Mouse (Mus musculus) ovary, adult 18-20 months (tissue): ENCODE measurements at regions not wholly inside any gene's neighbourhood (a gene's known extent, or its start where the extent isn't known, plus 50 kb on each side); places are given as distances from the start of the nearest gene placed in this dataset.
"Not testable (repeated sequence)": the region's sequence is repeated elsewhere in the genome, so short reads cannot be mapped to it uniquely, and the experiment has no call there.

Experiments used
- DNase-seq: peaks from one replicate; pipeline ENCODE4 v3.0.0; 2022; ENCODE audit warnings: low spot score, mixed read lengths

GRCm38 (mm10) chr14:58323164-58323563, 252.8 kb downstream of the Fgf9 start:
- no peak for DNase-seq

DNA sequence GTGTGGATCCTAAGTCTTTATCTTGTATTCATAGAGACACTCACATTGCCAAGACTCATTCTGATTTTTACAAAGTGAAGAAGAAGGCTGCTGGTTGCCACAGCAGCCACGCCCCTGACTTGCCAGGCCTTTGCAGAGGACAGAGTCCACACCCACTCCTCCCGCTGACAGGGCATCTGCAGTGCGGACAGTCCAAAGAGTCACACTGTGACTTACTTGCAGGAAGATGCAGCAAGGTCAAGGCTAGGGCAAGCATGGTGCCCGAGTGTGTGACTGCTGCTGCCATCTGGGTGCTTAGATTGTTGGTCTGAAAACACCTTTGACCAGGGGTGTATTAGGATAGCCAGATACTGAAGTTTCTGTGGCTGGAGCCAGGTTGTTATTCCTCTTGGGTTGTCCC, 252.1 kb downstream of the Fgf9 start:
- DNase-seq: no peak

DNA sequence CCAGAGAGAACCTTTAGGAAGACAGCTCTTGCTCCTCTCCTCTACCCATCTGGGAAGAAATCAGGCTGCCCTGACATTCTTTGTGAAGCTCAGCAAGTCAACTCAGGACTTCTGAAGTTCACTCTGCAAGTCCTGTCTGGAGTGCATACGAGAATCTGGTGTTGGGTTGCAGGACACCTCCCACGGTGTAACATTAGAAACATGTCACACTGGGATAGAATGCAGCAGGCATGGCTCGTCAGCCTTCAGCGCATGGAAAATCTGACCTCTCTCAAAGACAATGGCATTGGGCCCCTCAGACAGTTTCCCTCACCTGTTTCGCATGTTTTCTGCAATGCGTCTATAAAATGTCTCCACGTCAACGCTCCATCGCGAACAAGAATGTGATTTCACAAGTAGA, 251.5 kb downstream of the Fgf9 start:
- DNase-seq: no peak

GRCm38 (mm10) chr14:58321234-58321633, 250.9 kb downstream of the Fgf9 start:
- DNase-seq: no peak

DNA sequence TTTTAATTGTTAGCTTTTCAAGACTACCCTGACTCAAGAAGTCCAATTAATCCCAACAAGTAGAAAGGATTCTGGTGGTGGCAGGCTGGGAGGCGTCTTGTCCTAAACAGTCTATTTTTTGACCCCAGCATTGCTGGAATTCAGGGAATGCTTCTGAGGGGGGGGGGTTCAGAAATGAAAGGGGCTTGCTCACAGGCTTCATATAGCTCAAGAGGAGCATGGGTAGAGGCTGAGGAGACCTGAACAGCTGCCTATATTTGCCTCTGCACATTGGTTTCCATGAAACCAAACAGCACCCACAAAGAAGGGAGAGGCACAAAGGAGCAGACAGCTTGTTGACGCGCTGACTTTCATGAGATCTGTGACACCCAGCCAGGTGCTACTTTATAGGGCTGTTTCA, 247.3 kb downstream of the Fgf9 start:
- DNase-seq: no peak

GRCm38 (mm10) chr14:58317231-58317630, 246.9 kb downstream of the Fgf9 start:
- no peak for DNase-seq

- DNase-seq: no peak
These were observed 237.3 kb downstream of the Fgf9 start for GRCm38 (mm10) chr14:58307695-58308094.

GRCm38 (mm10) chr14:58306832-58307521, 236.6 kb downstream of the Fgf9 start:
- DNase-seq: no peak

- peak; percentile 40 for DNase-seq
These were observed 230.1 kb downstream of the Fgf9 start for GRCm38 (mm10) chr14:58300411-58300887.

DNA sequence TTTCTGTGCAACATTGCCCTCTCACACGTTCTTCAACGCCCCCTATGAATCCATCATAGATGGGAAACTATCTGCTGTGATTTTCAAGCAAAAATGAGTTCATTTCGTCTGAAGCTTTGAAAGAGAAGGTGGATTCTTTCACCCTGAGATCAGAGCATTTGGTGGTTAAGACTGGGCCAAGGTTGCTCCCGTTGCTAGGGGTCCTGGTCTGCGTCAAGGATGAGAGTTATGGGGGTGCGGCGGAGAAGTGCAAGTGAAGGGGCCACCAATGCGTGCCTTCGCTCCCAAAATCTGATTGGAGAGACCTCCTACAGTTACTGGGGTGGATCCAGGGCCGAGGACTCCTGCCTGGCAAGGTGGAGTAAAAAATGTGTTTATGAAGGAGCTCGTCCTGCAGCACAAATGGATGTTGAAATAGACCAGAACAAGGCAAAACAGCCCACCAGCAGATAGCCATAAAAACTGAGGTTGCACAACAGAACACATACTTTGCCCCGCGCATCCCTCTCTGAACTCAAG, 215.7 kb downstream of the Fgf9 start:
- peak; percentile 13 for DNase-seq

DNA sequence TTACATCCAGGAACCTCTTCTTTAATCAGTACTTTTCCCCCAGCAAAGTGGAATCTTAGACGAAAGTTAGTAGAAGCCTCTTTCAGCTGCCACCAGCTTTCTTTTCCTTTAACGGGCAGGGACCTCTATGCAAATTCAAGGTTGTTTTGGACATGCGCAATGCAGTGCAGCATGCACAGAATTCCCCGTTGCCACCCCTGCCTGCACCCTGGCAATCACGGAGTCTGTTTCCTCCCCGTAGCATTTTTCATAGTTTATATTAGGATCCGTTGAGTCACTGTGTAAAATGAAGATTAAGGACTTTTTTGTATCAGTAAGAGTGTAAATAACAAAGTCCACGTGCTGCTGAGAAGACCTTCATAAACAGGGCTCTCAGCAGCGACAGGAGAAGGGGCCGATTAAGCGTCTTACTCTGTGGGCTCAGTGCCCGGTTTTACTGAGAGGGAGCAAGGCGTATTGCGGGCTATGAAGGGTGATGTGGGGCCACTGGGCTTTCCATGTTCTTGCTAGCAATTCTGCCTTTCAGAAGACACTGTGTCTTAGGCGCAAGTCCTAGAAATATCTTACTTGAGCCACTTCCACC, 212.5 kb downstream of the Fgf9 start:
- DNase-seq: peak; percentile 42

GRCm38 (mm10) chr14:58282264-58282663, 211.9 kb downstream of the Fgf9 start:
- no peak for DNase-seq

GRCm38 (mm10) chr14:58274440-58274839, 204.1 kb downstream of the Fgf9 start:
- not testable (repeated sequence) for DNase-seq

GRCm38 (mm10) chr14:58273693-58274419, 203.5 kb downstream of the Fgf9 start:
- DNase-seq: no peak

DNA sequence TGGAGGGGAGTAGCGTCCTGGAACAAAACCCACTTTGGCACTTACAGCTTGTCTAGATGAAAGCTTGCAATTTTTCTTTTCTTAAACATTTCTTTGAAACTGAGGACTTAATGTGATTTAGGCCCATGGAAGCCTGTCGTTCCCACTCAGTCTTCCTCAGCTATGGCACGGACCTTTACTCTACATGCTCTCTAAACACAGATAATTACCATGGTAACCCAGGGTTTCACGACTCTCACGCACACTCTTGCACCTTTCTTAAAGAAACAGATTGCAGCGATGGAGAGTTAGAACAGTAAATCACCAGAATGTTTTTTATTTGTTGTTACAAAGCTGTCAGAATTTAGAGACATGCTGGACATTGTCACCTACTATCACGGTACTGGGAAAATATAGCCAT, 195.0 kb downstream of the Fgf9 start:
- DNase-seq: no peak

DNA sequence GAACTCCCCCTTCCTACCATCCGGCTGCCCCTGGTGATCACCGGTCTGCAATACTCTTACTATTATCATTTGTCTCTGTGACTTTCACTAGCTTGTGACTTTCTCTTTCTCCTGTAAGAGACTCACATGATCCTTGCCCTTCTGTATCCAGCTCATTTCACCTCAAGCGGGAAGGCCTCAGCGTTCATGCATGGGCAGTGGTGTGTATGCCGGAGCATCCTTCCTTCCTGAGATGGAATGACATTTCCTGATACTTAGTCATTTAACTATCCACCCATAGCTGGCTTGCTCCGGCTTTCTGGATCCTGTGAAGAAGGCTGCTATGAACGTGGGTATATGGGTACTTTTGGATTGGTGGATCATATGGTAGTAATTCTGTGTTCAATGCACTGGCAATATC, 194.1 kb downstream of the Fgf9 start:
- no peak for DNase-seq

GRCm38 (mm10) chr14:58253369-58253968, 183.1 kb downstream of the Fgf9 start:
- peak; percentile 11 for DNase-seq

GRCm38 (mm10) chr14:58225869-58226268, 155.5 kb downstream of the Fgf9 start:
- DNase-seq: no peak

DNA sequence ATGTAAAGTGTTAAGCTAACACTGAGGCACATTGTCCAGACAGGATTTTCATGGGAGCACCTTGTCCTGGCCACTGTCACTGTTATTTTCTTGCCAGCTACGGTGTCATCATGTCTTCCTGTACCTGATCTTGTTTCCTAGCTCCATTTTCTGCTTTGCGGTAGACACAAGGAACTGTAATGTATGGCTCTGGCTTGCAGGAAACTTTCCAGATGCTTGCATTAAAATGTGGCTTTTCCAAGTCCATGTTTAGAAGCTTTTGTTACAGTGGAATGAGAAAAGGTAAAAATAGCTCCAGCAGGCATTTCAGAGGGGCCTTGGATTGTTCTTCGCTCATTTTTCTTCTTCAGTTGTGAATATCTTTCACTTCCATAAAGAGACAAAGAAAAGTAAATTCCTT, 154.1 kb downstream of the Fgf9 start:
- DNase-seq: no peak

GRCm38 (mm10) chr14:58208401-58208800, 138.1 kb downstream of the Fgf9 start:
- no peak for DNase-seq

DNA sequence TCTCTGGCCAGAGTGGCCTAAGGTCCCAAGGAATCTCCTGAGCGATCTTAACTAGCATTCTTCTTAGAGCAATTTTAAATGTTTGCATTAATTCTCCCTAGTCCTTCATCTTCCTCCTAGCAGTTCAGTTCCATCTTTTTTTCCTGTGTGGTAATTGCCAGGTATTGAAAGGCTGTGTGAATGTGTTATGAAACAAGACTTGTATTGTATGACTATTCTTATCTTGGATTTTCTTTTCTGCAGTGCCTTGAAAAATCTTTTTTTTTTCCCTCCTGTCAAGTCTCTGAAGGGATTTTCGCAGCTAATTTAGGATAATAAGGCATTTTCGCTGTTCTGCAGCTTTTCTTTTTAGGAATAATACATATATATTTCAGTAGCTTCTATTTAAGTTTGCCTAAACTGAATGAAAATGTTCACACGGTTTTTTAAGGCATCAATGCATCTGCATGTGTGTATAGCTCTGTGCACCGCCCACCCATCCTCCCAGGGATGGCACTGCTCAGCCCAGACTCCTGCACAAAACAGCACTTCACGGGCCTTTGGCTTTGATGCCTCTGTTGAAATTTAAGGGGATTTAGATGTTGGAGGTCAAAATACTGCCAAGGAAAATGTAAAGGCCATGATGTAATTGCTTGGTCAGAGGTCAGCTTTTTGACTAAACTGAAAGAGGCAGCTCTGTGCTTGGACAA, 132.4 kb downstream of the Fgf9 start:
- DNase-seq: no peak

GRCm38 (mm10) chr14:58189948-58190347, 119.6 kb downstream of the Fgf9 start:
- no peak for DNase-seq
